Mouse (Mus musculus) cortical plate, adult 2 months (tissue): Measurements from ENCODE around the gene Zfp335. TPM values are rescaled to one million over a fixed set of nuclear protein-coding genes. Genes with fewer than 3 reads are reported as not detected.
"Not testable (repeated sequence)": the region's sequence is repeated elsewhere in the genome, so short reads cannot be mapped to it uniquely, and the experiment has no call there.

Experiments
- H3K27ac ChIP-seq: fragments of 200-500 bp; 2 replicates; pipeline ENCODE4 v1.5.1; 2012; ENCODE audit warnings: low read length, control low read depth, inconsistent platforms; ENCODE audit not compliant: insufficient read depth
- H3K4me1 ChIP-seq: fragments of 200-500 bp; 2 replicates; pipeline ENCODE4 v1.6.1; 2011; ENCODE audit warnings: low read length; ENCODE audit not compliant: control insufficient read depth, insufficient read depth
- H3K4me3 ChIP-seq: fragments of 200-500 bp; 2 replicates; pipeline ENCODE4 v1.5.1; 2011; ENCODE audit warnings: mild to moderate bottlenecking, low read length, control low read depth; ENCODE audit not compliant: insufficient read depth
- CTCF ChIP-seq: fragments of 200-500 bp; IDR thresholded peaks from 2 replicates; pipeline ENCODE4 v1.5.1; 2011; ENCODE audit warnings: mild to moderate bottlenecking, control low read depth, low read length; ENCODE audit not compliant: insufficient read depth; ENCODE audit errors: extremely low read depth
- POLR2A ChIP-seq: fragments of 200-500 bp; IDR thresholded peaks from 2 replicates; pipeline ENCODE4 v1.6.1; 2011; ENCODE audit warnings: mild to moderate bottlenecking, low read length, control low read depth; ENCODE audit not compliant: insufficient read depth; ENCODE audit errors: extremely low read depth
- polyA plus RNA-seq: library from polyadenylated mRNA; depleted of rRNA; stranded (reverse); fragments of >200 nt; gene quantifications from 2 replicates; pipeline ENCODE4 v1.2.3, GENCODE M21; 2012

Gene Zfp335
- polyA plus RNA-seq, 1 experiment = 29.1 TPM

DNA sequence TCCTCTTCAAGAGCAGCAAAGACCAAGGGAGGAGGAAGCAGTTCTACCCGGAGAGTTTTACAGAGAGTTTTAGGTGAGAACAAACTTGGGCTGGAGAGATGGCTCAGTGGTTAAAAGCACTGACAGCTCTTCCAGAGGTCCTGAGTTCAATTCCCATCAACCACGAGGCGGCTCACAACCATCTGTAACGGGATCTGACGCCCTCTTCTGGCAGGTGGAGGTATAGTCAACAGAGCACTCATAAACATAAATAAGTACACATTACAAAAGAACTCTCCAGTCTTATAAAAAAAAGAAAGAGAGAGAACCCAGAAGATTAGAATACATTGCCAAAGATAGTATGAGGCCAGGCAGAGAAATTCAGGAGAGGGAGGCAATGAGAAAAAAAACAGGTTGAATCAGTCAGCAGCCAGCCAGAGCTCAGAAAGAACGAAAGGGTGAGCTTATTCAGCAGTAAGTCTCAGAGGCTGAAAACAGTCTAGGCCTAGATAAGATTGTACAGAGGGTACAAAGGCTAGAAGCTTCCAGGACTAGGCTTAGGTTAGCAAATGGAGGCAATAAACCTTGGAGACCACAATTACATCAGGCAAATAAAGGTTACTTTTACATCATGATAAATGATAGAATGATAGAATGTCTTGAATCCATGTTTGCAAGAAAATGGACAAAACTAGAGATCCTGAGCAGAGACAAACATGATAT lies 39.8 kb downstream of the Zfp335 start:
- Histone ChIP-seq H3K4me3 (no peak overlapping the region), H3K4me1 (no peaks in the 10 kb centered on the region), H3K27ac (no peak overlapping the region)
- no peak for TF ChIP-seq CTCF
- no peak for TF ChIP-seq POLR2A

- Histone ChIP-seq H3K4me3 (no peak overlapping the region), H3K27ac (no peak overlapping the region), H3K4me1 (0 out of 2 replicates have a peak, but pooled peaks cover 2% of the 10 kb centered on the region)
- TF ChIP-seq POLR2A = no peak
- no peak for TF ChIP-seq CTCF
Observed at GRCm38 (mm10) chr2:164868491-164868890, 43.1 kb downstream of the Zfp335 start.

- Histone ChIP-seq H3K27ac (no peak overlapping the region), H3K4me1 (0 out of 2 replicates have a peak, but pooled peaks cover 2% of the 10 kb centered on the region), H3K4me3 (no peak overlapping the region)
- TF ChIP-seq CTCF (peak; percentile 22; the same call in 1 of the 2 replicates), POLR2A (no peak)
Observed at GRCm38 (mm10) chr2:164867566-164867965, 44.0 kb downstream of the Zfp335 start.

DNA sequence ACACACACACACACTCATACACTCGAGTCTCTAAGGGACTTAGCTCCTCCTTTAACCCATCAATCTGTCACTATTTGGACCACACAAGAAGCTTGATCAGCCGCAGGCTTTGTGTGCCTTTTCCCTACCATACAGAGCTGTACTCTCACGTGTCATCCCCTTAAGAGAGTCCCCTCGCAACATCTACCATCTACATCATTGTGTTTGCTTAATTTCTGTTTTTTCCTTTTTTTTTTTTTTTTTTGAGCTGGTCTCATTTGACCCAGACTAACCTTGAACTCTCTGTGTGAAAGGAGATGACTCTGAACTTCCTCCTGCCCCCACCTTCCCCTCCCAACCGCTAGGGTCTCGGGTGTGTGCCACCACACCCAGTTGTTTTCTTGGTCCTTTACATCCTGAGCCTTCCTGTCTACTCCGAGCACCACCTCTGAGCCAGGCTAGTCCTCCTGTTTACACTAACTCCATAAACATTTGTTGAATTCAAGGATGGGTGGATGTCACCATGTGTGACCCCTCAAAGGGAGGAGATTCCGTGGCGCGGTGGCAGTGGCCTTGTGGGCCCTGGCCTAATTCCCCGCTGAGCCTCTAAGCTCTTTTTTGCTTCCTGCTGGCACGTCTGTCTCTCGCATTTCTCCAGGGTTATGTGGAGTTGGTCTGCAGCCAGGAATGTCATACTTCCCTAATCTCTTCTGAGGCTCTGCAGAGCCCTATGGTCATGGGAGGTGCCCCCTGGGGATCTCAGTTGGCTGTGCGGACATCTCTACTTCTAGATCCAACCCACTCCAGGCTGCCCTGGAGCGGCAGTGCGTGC lies 44.6 kb downstream of the Zfp335 start:
- peak overlapping the region; percentile 64 for H3K27ac ChIP-seq
- no peak for TF ChIP-seq CTCF
- TF ChIP-seq POLR2A = no peak
- no peak overlapping the region for H3K4me3 ChIP-seq
- H3K4me1 ChIP-seq = 0 out of 2 replicates have a peak, but pooled peaks cover 2% of the 10 kb centered on the region

GRCm38 (mm10) chr2:164864593-164864992 lies 47.0 kb downstream of the Zfp335 start:
- H3K4me1 ChIP-seq = 0 out of 2 replicates have a peak, but pooled peaks cover 2% of the 10 kb centered on the region
- TF ChIP-seq CTCF (no peak), POLR2A (no peak)

GRCm38 (mm10) chr2:164863411-164863810 lies 48.1 kb downstream of the Zfp335 start:
- not testable (repeated sequence) for H3K4me1 ChIP-seq, H3K4me3 ChIP-seq, H3K27ac ChIP-seq

More at GRCm38 (mm10) chr2:164864593-164864992, 47.0 kb downstream of the Zfp335 start:
- Histone ChIP-seq H3K4me3 (no peak overlapping the region), H3K27ac (no peak overlapping the region)

GRCm38 (mm10) chr2:164862179-164862861 lies 49.2 kb downstream of the Zfp335 start:
- no peak overlapping the region for H3K27ac ChIP-seq
- no peak for TF ChIP-seq CTCF
- TF ChIP-seq POLR2A = no peak
- H3K4me3 ChIP-seq = no peak overlapping the region
- peaks cover 2% of the 10 kb centered on the region; the same call in 1 of the 2 replicates for H3K4me1 ChIP-seq

DNA sequence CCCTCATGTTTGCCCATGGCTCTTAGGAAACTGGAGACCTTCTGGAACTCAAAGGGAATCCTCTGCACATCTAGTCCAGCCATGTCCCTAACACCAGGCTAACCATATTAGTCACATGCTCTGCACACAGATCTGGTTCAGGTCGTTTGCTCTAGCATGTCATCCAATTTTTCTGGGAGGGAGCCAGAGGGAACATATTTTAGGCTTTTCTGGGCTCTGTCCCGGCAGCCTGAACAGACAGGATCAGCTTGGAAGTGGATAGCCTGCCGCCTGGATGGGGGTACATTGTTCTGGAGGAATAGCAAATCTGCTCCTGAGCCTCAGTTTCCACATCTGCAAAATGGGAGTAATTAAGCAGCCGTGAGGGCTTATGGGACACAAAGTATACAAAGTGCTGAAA lies 50.5 kb downstream of the Zfp335 start:
- Histone ChIP-seq H3K4me1 (no peaks in the 10 kb centered on the region; the same call in 1 of the 2 replicates), H3K4me3 (no peak overlapping the region), H3K27ac (no peak overlapping the region)
- TF ChIP-seq CTCF (no peak), POLR2A (no peak)

- H3K4me1 ChIP-seq = no peaks in the 10 kb centered on the region; the same call in 1 of the 2 replicates
- H3K27ac ChIP-seq = no peak overlapping the region
- TF ChIP-seq POLR2A = no peak
- TF ChIP-seq CTCF = no peak
- H3K4me3 ChIP-seq = no peak overlapping the region
Observed at GRCm38 (mm10) chr2:164859640-164860432, 51.7 kb downstream of the Zfp335 start.
